Mouse (Mus musculus): ENCODE data around the gene Noxo1.

Gene Noxo1

DNA sequence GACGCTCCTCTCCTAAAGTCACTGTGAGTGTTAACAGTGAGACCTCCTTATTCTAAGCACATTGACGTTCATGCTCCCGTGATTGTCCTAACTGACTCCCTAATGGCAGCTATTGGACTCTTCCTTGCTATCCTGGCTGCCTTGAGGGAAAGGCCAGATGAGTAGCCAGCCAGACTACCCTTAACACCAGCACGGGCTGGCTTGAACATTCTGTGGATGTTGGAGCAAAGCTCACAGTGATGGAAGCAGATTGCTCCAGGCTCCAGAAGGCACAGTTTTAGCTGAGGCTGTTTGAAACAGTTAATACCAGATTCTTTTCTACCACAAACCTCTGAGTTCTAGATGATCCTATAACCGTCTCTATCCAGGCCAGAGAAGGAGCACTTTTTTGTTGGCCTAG, 47.9 kb downstream of the Noxo1 start:
- peak; percentile 62 for DNase-seq (ENCODE audit: low spot score)

GRCm38 (mm10) chr17:24744381-24744780, 48.3 kb downstream of the Noxo1 start:
- DNase-seq (ENCODE audit: low spot score), result peak; percentile 41

DNA sequence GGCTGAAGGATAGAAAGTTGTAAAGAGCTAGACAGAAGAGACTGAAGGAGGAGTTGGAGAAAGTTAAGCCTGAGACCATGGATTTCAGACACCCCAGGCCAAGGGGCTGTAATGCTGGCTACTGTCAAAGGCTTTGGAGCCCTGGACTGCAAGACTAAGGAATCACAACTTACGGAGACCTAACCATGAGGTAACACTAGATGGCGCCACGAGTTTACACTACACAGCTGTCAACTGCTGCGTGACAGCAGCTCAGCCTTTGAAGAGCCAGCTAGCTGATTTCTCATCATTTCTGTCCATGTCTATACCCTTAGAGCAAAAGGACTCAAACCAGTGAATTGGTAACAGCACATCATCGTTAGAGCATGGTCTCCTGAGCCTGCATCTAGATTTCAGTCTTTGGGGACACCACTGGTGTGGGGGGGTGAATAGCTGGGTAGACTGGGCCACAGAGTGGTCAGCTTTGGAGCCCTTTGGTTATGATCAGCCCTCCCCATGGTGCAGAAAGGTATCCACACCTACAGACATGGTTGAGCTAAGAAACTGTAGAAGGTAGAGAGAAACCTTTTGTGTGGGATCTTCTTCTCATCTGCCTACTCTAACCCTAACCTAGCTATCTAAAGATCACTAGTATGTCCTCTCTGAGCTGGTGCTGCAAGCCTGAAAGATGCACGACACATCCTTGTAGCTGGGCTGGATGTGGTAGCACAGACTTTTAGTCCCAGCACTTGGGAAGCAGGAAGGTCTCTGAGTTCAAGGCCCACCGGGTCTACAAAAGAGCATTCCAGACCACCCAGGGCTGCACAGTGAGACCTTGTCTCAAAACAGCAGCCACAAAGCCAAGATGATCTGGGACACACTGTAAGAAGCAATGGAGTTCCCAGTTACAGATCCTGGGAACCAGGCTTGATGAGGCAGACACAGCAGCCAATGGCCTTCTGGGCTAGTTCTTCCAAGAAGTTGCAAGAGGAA, 49.8 kb downstream of the Noxo1 start:
- DNase-seq (ENCODE audit: low spot score), result peak; percentile 95

GRCm38 (mm10) chr17:24746986-24747385, 51.0 kb downstream of the Noxo1 start:
- DNase-seq (ENCODE audit: low spot score), result no peak

All from adipocyte (in vitro differentiated cells).